Mouse (Mus musculus) spleen, adult 2 months (tissue): Measurements from ENCODE around the gene Htra2.

Experiments
- CTCF ChIP-seq: fragments of 200-500 bp; IDR thresholded peaks from 2 replicates; pipeline ENCODE4 v1.5.1; 2011; ENCODE audit warnings: mild to moderate bottlenecking, inconsistent platforms; ENCODE audit not compliant: insufficient read depth, insufficient read length, insufficient replicate concordance; ENCODE audit errors: extremely low read depth
- POLR2A ChIP-seq: fragments of 200-500 bp; IDR thresholded peaks from 2 replicates; pipeline ENCODE4 v1.6.1; 2011; ENCODE audit warnings: low read depth, low read length, inconsistent platforms

GRCm38 (mm10) chr6:83003850-83004249 lies 51.2 kb downstream of the Htra2 start:
- no peak for TF ChIP-seq CTCF
- no peak for TF ChIP-seq POLR2A
